Mouse (Mus musculus) lung, embryonic 14.5 days (tissue): ENCODE results near the gene Usp44. TPM values are rescaled to one million over a fixed set of nuclear protein-coding genes. Genes with fewer than 3 reads are reported as not detected.

Experiments used
- ATAC-seq: fragments of 200-750 bp; cut with Nextera tagmentation; 2 replicates; pipeline ENCODE4 v1.8.0; 2017; ENCODE audit warnings: mild to moderate bottlenecking, moderate TSS enrichment, moderate library complexity; ENCODE audit not compliant: insufficient read depth
- DNase-seq: peaks from one replicate; pipeline ENCODE4 v3.0.0-alpha.2; 2015
- H3K27ac ChIP-seq: fragments of 300-500 bp; sonication (generic); 2 replicates; pipeline ENCODE4 v1.5.1; 2014; ENCODE audit warnings: low read depth, mild to moderate bottlenecking, moderate library complexity
- H3K27me3 ChIP-seq: fragments of 300-500 bp; sonication (generic); 2 replicates; pipeline ENCODE4 v1.6.1; 2014; ENCODE audit warnings: low read length, control low read depth; ENCODE audit not compliant: insufficient read depth
- H3K36me3 ChIP-seq: fragments of 300-500 bp; sonication (generic); 2 replicates; pipeline ENCODE4 v1.6.1; 2014; ENCODE audit warnings: control low read depth; ENCODE audit not compliant: insufficient read depth
- H3K4me1 ChIP-seq: fragments of 300-500 bp; sonication (generic); 2 replicates; pipeline ENCODE4 v1.6.1; 2014; ENCODE audit warnings: antibody characterized with exemption, control low read depth; ENCODE audit not compliant: insufficient read depth
- H3K4me2 ChIP-seq: fragments of 300-500 bp; sonication (generic); 2 replicates; pipeline ENCODE4 v1.6.1; 2014; ENCODE audit warnings: mild to moderate bottlenecking
- H3K4me3 ChIP-seq: fragments of 300-500 bp; sonication (generic); 2 replicates; pipeline ENCODE4 v1.5.1; 2014; ENCODE audit warnings: low read depth, low read length
- H3K9ac ChIP-seq: fragments of 300-500 bp; sonication (generic); 2 replicates; pipeline ENCODE4 v1.6.1; 2014
- H3K9me3 ChIP-seq: fragments of 300-500 bp; sonication (generic); 2 replicates; pipeline ENCODE4 v1.6.1; 2016; ENCODE audit warnings: low read depth, low read length, control low read depth
- CTCF ChIP-seq: IDR thresholded peaks from 2 replicates; pipeline ENCODE4 v1.5.1; 2016; ENCODE audit warnings: antibody characterized with exemption, low read depth
- WGBS: fragments of 180-500 bp; shearing (Covaris S2); extraction: QIAGEN DNeasy Blood & Tissue Kit; methylation state at CpG from one replicate; pipeline ENCODE4 v1.1.7; 2014; 5-methylcytosine and 5-hydroxymethylcytosine counted together
- polyA plus RNA-seq: library from polyadenylated mRNA; unstranded; fragments of >200 nt; fragmentation: Nextera tagmentation; extraction: Ambion mirVana; gene quantifications from 2 replicates; pipeline ENCODE4 v1.2.1, GENCODE M21; 2014

The Usp44 gene
- polyA plus RNA-seq, 1 experiment from 2014 or later = 0.74 TPM

- H3K4me2 ChIP-seq = peak overlapping the region; percentile 91; the same call in 1 of the 2 replicates
- no peak for DNase-seq
- TF ChIP-seq CTCF = no peak
- no peaks in the 10 kb centered on the region for H3K27me3 ChIP-seq
- H3K9ac ChIP-seq = no peak overlapping the region
- H3K9me3 ChIP-seq = no peaks in the 10 kb centered on the region
- no peak for ATAC-seq
- H3K4me3 ChIP-seq = peak overlapping the region; percentile 13; the same call in 1 of the 2 replicates
- H3K27ac ChIP-seq = no peak overlapping the region
- 0 out of 2 replicates have a peak, but pooled peaks cover 3% of the 10 kb centered on the region for H3K4me1 ChIP-seq
- 89% methylated on average over 1 of the region's 1 CpGs for WGBS
- peaks cover 11% of the 10 kb centered on the region; the same call in 1 of the 2 replicates for H3K36me3 ChIP-seq
Observed at GRCm38 (mm10) chr10:93891031-93891430, 59.7 kb downstream of the Usp44 start.

- DNase-seq (no peak), ATAC-seq (no peak)
- H3K9me3 ChIP-seq = no peaks in the 10 kb centered on the region
- WGBS = 87% methylated on average over 4 of the region's 4 CpGs
- TF ChIP-seq CTCF = no peak
- no peak overlapping the region for H3K4me3 ChIP-seq
- H3K36me3 ChIP-seq = no peaks in the 10 kb centered on the region
- no peaks in the 10 kb centered on the region for H3K27me3 ChIP-seq
- no peak overlapping the region for H3K27ac ChIP-seq
- H3K4me1 ChIP-seq = 0 out of 2 replicates have a peak, but pooled peaks cover 3% of the 10 kb centered on the region
- no peak overlapping the region for H3K9ac ChIP-seq
- H3K4me2 ChIP-seq = no peak overlapping the region
Observed at GRCm38 (mm10) chr10:93892551-93892950, 61.2 kb downstream of the Usp44 start.

- H3K9me3 ChIP-seq = no peaks in the 10 kb centered on the region
- no peak for DNase-seq
- no peak for ATAC-seq
- TF ChIP-seq CTCF = no peak
- no peak within 1 kb of the TSS for H3K4me2 ChIP-seq
- H3K27ac ChIP-seq = no peak within 1 kb of the TSS
- no peak within 1 kb of the TSS for H3K9ac ChIP-seq
- no peaks in the 10 kb centered on the region for H3K27me3 ChIP-seq
- no peaks in the 10 kb centered on the region for H3K36me3 ChIP-seq
- no peaks in the 10 kb centered on the region for H3K4me1 ChIP-seq
- 69% methylated on average over 7 of the region's 7 CpGs for WGBS
- no peak within 1 kb of the TSS for H3K4me3 ChIP-seq
Observed at GRCm38 (mm10) chr10:93897043-93897646, 65.8 kb downstream of the Usp44 start, which contains the start of gene Metap2. Metap2 (minus strand) TSS chr10:93897093.

GRCm38 (mm10) chr10:93899303-93899702 lies 67.9 kb downstream of the Usp44 start:
- ATAC-seq = no peak
- H3K4me2 ChIP-seq = no peak overlapping the region
- H3K36me3 ChIP-seq = no peaks in the 10 kb centered on the region
- H3K9ac ChIP-seq = no peak overlapping the region
- 40% methylated on average over 2 of the region's 2 CpGs for WGBS
- no peak overlapping the region for H3K4me3 ChIP-seq
- no peak for DNase-seq
- no peak overlapping the region for H3K27ac ChIP-seq
- no peaks in the 10 kb centered on the region for H3K4me1 ChIP-seq
- H3K27me3 ChIP-seq = no peaks in the 10 kb centered on the region
- H3K9me3 ChIP-seq = no peaks in the 10 kb centered on the region
- TF ChIP-seq CTCF = no peak

GRCm38 (mm10) chr10:93899907-93900306 lies 68.6 kb downstream of the Usp44 start:
- 78% methylated on average over 11 of the region's 11 CpGs for WGBS
- no peak for ATAC-seq
- DNase-seq = no peak
- Histone ChIP-seq H3K36me3 (no peaks in the 10 kb centered on the region), H3K4me1 (no peaks in the 10 kb centered on the region), H3K4me2 (no peak overlapping the region), H3K27ac (no peak overlapping the region), H3K27me3 (no peaks in the 10 kb centered on the region), H3K9me3 (no peaks in the 10 kb centered on the region), H3K4me3 (no peak overlapping the region), H3K9ac (no peak overlapping the region)
- no peak for TF ChIP-seq CTCF

- no peak overlapping the region for H3K9ac ChIP-seq
- no peaks in the 10 kb centered on the region for H3K36me3 ChIP-seq
- TF ChIP-seq CTCF = no peak
- H3K9me3 ChIP-seq = no peaks in the 10 kb centered on the region
- no peaks in the 10 kb centered on the region for H3K4me1 ChIP-seq
- ATAC-seq (no peak), DNase-seq (no peak)
- H3K27ac ChIP-seq = no peak overlapping the region
- H3K4me2 ChIP-seq = no peak overlapping the region
- 52% methylated on average over 10 of the region's 10 CpGs for WGBS
- H3K27me3 ChIP-seq = no peaks in the 10 kb centered on the region
- no peak overlapping the region for H3K4me3 ChIP-seq
Observed at GRCm38 (mm10) chr10:93907376-93907775, 76.0 kb downstream of the Usp44 start.

Other genes with a start within 250 kb of the Usp44 start
- gene Snrpf, start 241.8 kb upstream of the Usp44 start, polyA plus RNA-seq = 148 and 155 TPM in 2 replicates
- 0.76 and 0.92 TPM in 2 replicates for gene Ntn4, start 190.9 kb upstream of the Usp44 start, polyA plus RNA-seq
- 213 and 219 TPM in 2 replicates for gene Metap2, start 65.5 kb downstream of the Usp44 start, polyA plus RNA-seq
- gene Vezt, start 204.3 kb downstream of the Usp44 start, polyA plus RNA-seq = 29.3 and 30.0 TPM in 2 replicates
- gene Fgd6, start 204.4 kb downstream of the Usp44 start, polyA plus RNA-seq = 3.3 and 3.6 TPM in 2 replicates